Mouse (Mus musculus): Measurements from ENCODE around the gene Mettl7a3.

GRCm38 (mm10) chr15:100375066-100375465, 40.3 kb downstream of the Mettl7a3 start:
- TF ChIP-seq CTCF (IDR thresholded peaks at IDR 0.05; ENCODE audit: control insufficient read depth, insufficient read depth, low read length) (no peak), POLR2A (IDR thresholded peaks at IDR 0.05; ENCODE audit: borderline replicate concordance, control insufficient read depth, low read depth, low read length) (no peak)
